Mouse (Mus musculus): ENCODE measurements at regions not wholly inside any gene's neighbourhood (a gene's known extent, or its start where the extent isn't known, plus 50 kb on each side); places are given as distances from the start of the nearest gene placed in this dataset.

- H3K9me3 ChIP-seq (ENCODE audit: low read length), result no peaks in the 10 kb centered on the region
- no peak overlapping the region for H3K4me3 ChIP-seq (ENCODE audit: low read length)
- H3K27me3 ChIP-seq (ENCODE audit: insufficient read depth, low read length), result no peaks in the 10 kb centered on the region
- H3K4me1 ChIP-seq (ENCODE audit: insufficient read depth, low read length), result no peaks in the 10 kb centered on the region
- H3K27ac ChIP-seq (ENCODE audit: low read length), result no peak overlapping the region
- WGBS, result 82% methylated on average over 9 of the region's 9 CpGs
- H3K36me3 ChIP-seq (ENCODE audit: insufficient read depth, low read length), result no peaks in the 10 kb centered on the region
- no peak overlapping the region for H3K4me2 ChIP-seq (replicated peaks; ENCODE audit: low read depth, low read length)
- no peak overlapping the region for H3K9ac ChIP-seq (replicated peaks; ENCODE audit: low read length)
- no peak for ATAC-seq (ENCODE audit: low FRiP score, low TSS enrichment)
Observed at GRCm38 (mm10) chr5:52023212-52023611, 167.1 kb downstream of the Dhx15 start.

GRCm38 (mm10) chr5:52016992-52017391, 173.3 kb downstream of the Dhx15 start:
- Histone ChIP-seq H3K4me2 (replicated peaks; ENCODE audit: low read depth, low read length) (no peak overlapping the region), H3K9me3 (ENCODE audit: low read length) (no peaks in the 10 kb centered on the region), H3K9ac (replicated peaks; ENCODE audit: low read length) (no peak overlapping the region), H3K27ac (ENCODE audit: low read length) (no peak overlapping the region), H3K36me3 (ENCODE audit: insufficient read depth, low read length) (no peaks in the 10 kb centered on the region), H3K27me3 (ENCODE audit: insufficient read depth, low read length) (no peaks in the 10 kb centered on the region), H3K4me3 (ENCODE audit: low read length) (no peak overlapping the region), H3K4me1 (ENCODE audit: insufficient read depth, low read length) (no peaks in the 10 kb centered on the region)
- WGBS, result 81% methylated on average over 3 of the region's 3 CpGs
- no peak for ATAC-seq (ENCODE audit: low FRiP score, low TSS enrichment)

GRCm38 (mm10) chr5:52015786-52016185, 174.5 kb downstream of the Dhx15 start:
- Histone ChIP-seq H3K9me3 (ENCODE audit: low read length) (no peaks in the 10 kb centered on the region), H3K4me3 (ENCODE audit: low read length) (no peak overlapping the region), H3K4me2 (replicated peaks; ENCODE audit: low read depth, low read length) (no peak overlapping the region), H3K4me1 (ENCODE audit: insufficient read depth, low read length) (no peaks in the 10 kb centered on the region), H3K27ac (ENCODE audit: low read length) (no peak overlapping the region), H3K27me3 (ENCODE audit: insufficient read depth, low read length) (no peaks in the 10 kb centered on the region), H3K9ac (replicated peaks; ENCODE audit: low read length) (no peak overlapping the region), H3K36me3 (ENCODE audit: insufficient read depth, low read length) (no peaks in the 10 kb centered on the region)
- ATAC-seq (ENCODE audit: low FRiP score, low TSS enrichment), result no peak
- 52% methylated on average over 6 of the region's 6 CpGs for WGBS

- Histone ChIP-seq H3K4me3 (ENCODE audit: low read length) (no peak overlapping the region), H3K27me3 (ENCODE audit: insufficient read depth, low read length) (no peaks in the 10 kb centered on the region), H3K36me3 (ENCODE audit: insufficient read depth, low read length) (no peaks in the 10 kb centered on the region), H3K4me2 (replicated peaks; ENCODE audit: low read depth, low read length) (no peak overlapping the region), H3K9ac (replicated peaks; ENCODE audit: low read length) (no peak overlapping the region), H3K4me1 (ENCODE audit: insufficient read depth, low read length) (no peaks in the 10 kb centered on the region), H3K27ac (ENCODE audit: low read length) (no peak overlapping the region), H3K9me3 (ENCODE audit: low read length) (no peaks in the 10 kb centered on the region)
- ATAC-seq (ENCODE audit: low FRiP score, low TSS enrichment), result no peak
- 75% methylated on average over 7 of the region's 7 CpGs for WGBS
Observed at GRCm38 (mm10) chr5:52010426-52010825, 179.9 kb downstream of the Dhx15 start.

GRCm38 (mm10) chr5:52008942-52009341, 181.4 kb downstream of the Dhx15 start:
- Histone ChIP-seq H3K27me3 (ENCODE audit: insufficient read depth, low read length) (no peaks in the 10 kb centered on the region), H3K9me3 (ENCODE audit: low read length) (no peaks in the 10 kb centered on the region), H3K4me3 (ENCODE audit: low read length) (no peak overlapping the region), H3K27ac (ENCODE audit: low read length) (no peak overlapping the region), H3K36me3 (ENCODE audit: insufficient read depth, low read length) (no peaks in the 10 kb centered on the region), H3K4me2 (replicated peaks; ENCODE audit: low read depth, low read length) (no peak overlapping the region), H3K4me1 (ENCODE audit: insufficient read depth, low read length) (no peaks in the 10 kb centered on the region), H3K9ac (replicated peaks; ENCODE audit: low read length) (no peak overlapping the region)
- ATAC-seq (ENCODE audit: low FRiP score, low TSS enrichment), result no peak
- WGBS, result 86% methylated on average over 3 of the region's 3 CpGs

- 91% methylated on average over 3 of the region's 3 CpGs for WGBS
- no peaks in the 10 kb centered on the region for H3K9me3 ChIP-seq (ENCODE audit: low read length)
- ATAC-seq (ENCODE audit: low FRiP score, low TSS enrichment), result no peak
- no peaks in the 10 kb centered on the region for H3K4me1 ChIP-seq (ENCODE audit: insufficient read depth, low read length)
- no peak overlapping the region for H3K27ac ChIP-seq (ENCODE audit: low read length)
- H3K4me3 ChIP-seq (ENCODE audit: low read length), result no peak overlapping the region
- no peak overlapping the region for H3K4me2 ChIP-seq (replicated peaks; ENCODE audit: low read depth, low read length)
- H3K9ac ChIP-seq (replicated peaks; ENCODE audit: low read length), result no peak overlapping the region
- no peaks in the 10 kb centered on the region for H3K27me3 ChIP-seq (ENCODE audit: insufficient read depth, low read length)
- H3K36me3 ChIP-seq (ENCODE audit: insufficient read depth, low read length), result no peaks in the 10 kb centered on the region
Observed at GRCm38 (mm10) chr5:52006843-52007242, 183.5 kb downstream of the Dhx15 start.

GRCm38 (mm10) chr5:51990847-51991610, 199.3 kb downstream of the Dhx15 start:
- Histone ChIP-seq H3K27ac (ENCODE audit: low read length) (no peak overlapping the region), H3K27me3 (ENCODE audit: insufficient read depth, low read length) (no peaks in the 10 kb centered on the region), H3K4me3 (ENCODE audit: low read length) (no peak overlapping the region), H3K9ac (replicated peaks; ENCODE audit: low read length) (no peak overlapping the region), H3K36me3 (ENCODE audit: insufficient read depth, low read length) (no peaks in the 10 kb centered on the region), H3K4me2 (replicated peaks; ENCODE audit: low read depth, low read length) (no peak overlapping the region), H3K4me1 (ENCODE audit: insufficient read depth, low read length) (no peaks in the 10 kb centered on the region; the same call in 1 of the 2 replicates), H3K9me3 (ENCODE audit: low read length) (no peaks in the 10 kb centered on the region)
- ATAC-seq (ENCODE audit: low FRiP score, low TSS enrichment), result no peak
- WGBS, result 24% methylated on average over 10 of the region's 10 CpGs

- Histone ChIP-seq H3K4me3 (ENCODE audit: low read length) (no peak overlapping the region), H3K9ac (replicated peaks; ENCODE audit: low read length) (no peak overlapping the region), H3K36me3 (ENCODE audit: insufficient read depth, low read length) (no peaks in the 10 kb centered on the region), H3K9me3 (ENCODE audit: low read length) (no peaks in the 10 kb centered on the region), H3K4me2 (replicated peaks; ENCODE audit: low read depth, low read length) (no peak overlapping the region), H3K27ac (ENCODE audit: low read length) (no peak overlapping the region), H3K27me3 (ENCODE audit: insufficient read depth, low read length) (no peaks in the 10 kb centered on the region), H3K4me1 (ENCODE audit: insufficient read depth, low read length) (no peaks in the 10 kb centered on the region; the same call in 1 of the 2 replicates)
- ATAC-seq (ENCODE audit: low FRiP score, low TSS enrichment), result no peak
- 84% methylated on average over 4 of the region's 4 CpGs for WGBS
Observed at GRCm38 (mm10) chr5:51989396-51989795, 200.9 kb downstream of the Dhx15 start.

- Histone ChIP-seq H3K9me3 (ENCODE audit: low read length) (no peaks in the 10 kb centered on the region), H3K9ac (replicated peaks; ENCODE audit: low read length) (no peak overlapping the region), H3K4me3 (ENCODE audit: low read length) (no peak overlapping the region), H3K4me1 (ENCODE audit: insufficient read depth, low read length) (no peaks in the 10 kb centered on the region; the same call in 1 of the 2 replicates), H3K4me2 (replicated peaks; ENCODE audit: low read depth, low read length) (no peak overlapping the region), H3K27ac (ENCODE audit: low read length) (no peak overlapping the region), H3K36me3 (ENCODE audit: insufficient read depth, low read length) (no peaks in the 10 kb centered on the region), H3K27me3 (ENCODE audit: insufficient read depth, low read length) (no peaks in the 10 kb centered on the region)
- ATAC-seq (ENCODE audit: low FRiP score, low TSS enrichment), result no peak
- WGBS, result 83% methylated on average over 6 of the region's 6 CpGs
Observed at GRCm38 (mm10) chr5:51988913-51989312, 201.4 kb downstream of the Dhx15 start.

GRCm38 (mm10) chr5:51984966-51985365, 205.3 kb downstream of the Dhx15 start:
- H3K9ac ChIP-seq (replicated peaks; ENCODE audit: low read length), result no peak overlapping the region
- H3K36me3 ChIP-seq (ENCODE audit: insufficient read depth, low read length), result no peaks in the 10 kb centered on the region
- no peak overlapping the region for H3K4me3 ChIP-seq (ENCODE audit: low read length)
- no peaks in the 10 kb centered on the region for H3K27me3 ChIP-seq (ENCODE audit: insufficient read depth, low read length)
- no peak for ATAC-seq (ENCODE audit: low FRiP score, low TSS enrichment)
- 97% methylated on average over 6 of the region's 6 CpGs for WGBS
- no peak overlapping the region for H3K27ac ChIP-seq (ENCODE audit: low read length)
- H3K9me3 ChIP-seq (ENCODE audit: low read length), result no peaks in the 10 kb centered on the region
- no peaks in the 10 kb centered on the region for H3K4me1 ChIP-seq (ENCODE audit: insufficient read depth, low read length)
- no peak overlapping the region for H3K4me2 ChIP-seq (replicated peaks; ENCODE audit: low read depth, low read length)

Measured in kidney, embryonic 16.5 days (tissue).